Mouse (Mus musculus): Measurements from ENCODE around the gene Slc30a3. TPM values are rescaled to one million over a fixed set of nuclear protein-coding genes. Genes with fewer than 3 reads are reported as not detected.

Slc30a3 gene
- 39.8 and 48.3 TPM in 2 replicates for polyA plus RNA-seq (2014; fragmentation: Nextera tagmentation; extraction: Ambion mirVana)

- no peaks in the 10 kb centered on the region for H3K9me3 ChIP-seq (ENCODE audit: control insufficient read depth, low read length)
- H3K9ac ChIP-seq (replicated peaks; ENCODE audit: low read depth, low read length): no peak within 1 kb of the TSS
- H3K4me2 ChIP-seq (ENCODE audit: low read depth, low read length): no peak within 1 kb of the TSS
- 94% methylated on average over 18 of the region's 18 CpGs for WGBS
- no peak within 1 kb of the TSS for H3K27ac ChIP-seq (ENCODE audit: low read depth, low read length)
- H3K4me1 ChIP-seq (ENCODE audit: control insufficient read depth, insufficient read depth, low read length): no peaks in the 10 kb centered on the region
- ATAC-seq (ENCODE audit: low read depth): no peak
- no peak within 1 kb of the TSS for H3K4me3 ChIP-seq (ENCODE audit: low read depth, low read length)
- no peaks in the 10 kb centered on the region for H3K27me3 ChIP-seq (ENCODE audit: control insufficient read depth, insufficient read depth, low read length)
- H3K36me3 ChIP-seq (ENCODE audit: control insufficient read depth, insufficient read depth, low read length): no peaks in the 10 kb centered on the region
Measured at GRCm38 (mm10) chr5:31108000-31108490, at the start of gene Slc30a3. TSS of gene Slc30a3 (minus strand) at chr5:31108237.

- H3K9ac ChIP-seq (replicated peaks; ENCODE audit: low read depth, low read length): peak within 1 kb of the TSS; percentile 54
- ATAC-seq (ENCODE audit: low read depth): peak; percentile 97
- under 1% methylated on average over 19 of the region's 19 CpGs for WGBS
- peaks cover 12% of the 10 kb centered on the region for H3K4me1 ChIP-seq (ENCODE audit: control insufficient read depth, insufficient read depth, low read length)
- peaks cover 27% of the 10 kb centered on the region for H3K36me3 ChIP-seq (ENCODE audit: control insufficient read depth, insufficient read depth, low read length)
- H3K4me2 ChIP-seq (ENCODE audit: low read depth, low read length): peak within 1 kb of the TSS; percentile 67
- no peaks in the 10 kb centered on the region for H3K9me3 ChIP-seq (ENCODE audit: control insufficient read depth, low read length)
- peak within 1 kb of the TSS; percentile 51 for H3K4me3 ChIP-seq (ENCODE audit: low read depth, low read length)
- no peak within 1 kb of the TSS for H3K27ac ChIP-seq (ENCODE audit: low read depth, low read length)
- H3K27me3 ChIP-seq (ENCODE audit: control insufficient read depth, insufficient read depth, low read length): no peaks in the 10 kb centered on the region
Measured at GRCm38 (mm10) chr5:31154152-31154553, 46.1 kb upstream of the Slc30a3 start, which contains the start of gene Mpv17. TSS of gene Mpv17 (minus strand) at chr5:31154251.

- Histone ChIP-seq H3K36me3 (ENCODE audit: control insufficient read depth, insufficient read depth, low read length) (peaks cover 22% of the 10 kb centered on the region), H3K27me3 (ENCODE audit: control insufficient read depth, insufficient read depth, low read length) (no peaks in the 10 kb centered on the region), H3K9ac (replicated peaks; ENCODE audit: low read depth, low read length) (peak overlapping the region; percentile 54), H3K4me2 (ENCODE audit: low read depth, low read length) (peak overlapping the region; percentile 67), H3K4me1 (ENCODE audit: control insufficient read depth, insufficient read depth, low read length) (peaks cover 12% of the 10 kb centered on the region), H3K27ac (ENCODE audit: low read depth, low read length) (no peak overlapping the region), H3K4me3 (ENCODE audit: low read depth, low read length) (peak overlapping the region; percentile 51), H3K9me3 (ENCODE audit: control insufficient read depth, low read length) (no peaks in the 10 kb centered on the region)
- WGBS: 44% methylated on average over 6 of the region's 6 CpGs
- peak; percentile 32 for ATAC-seq (ENCODE audit: low read depth)
Measured at GRCm38 (mm10) chr5:31153516-31154151, 45.6 kb upstream of the Slc30a3 start.

GRCm38 (mm10) chr5:31151746-31152145 is 43.7 kb upstream of the Slc30a3 start:
- no peak for ATAC-seq (ENCODE audit: low read depth)
- Histone ChIP-seq H3K27me3 (ENCODE audit: control insufficient read depth, insufficient read depth, low read length) (no peaks in the 10 kb centered on the region), H3K4me1 (ENCODE audit: control insufficient read depth, insufficient read depth, low read length) (peaks cover 12% of the 10 kb centered on the region), H3K4me2 (ENCODE audit: low read depth, low read length) (no peak overlapping the region), H3K9me3 (ENCODE audit: control insufficient read depth, low read length) (no peaks in the 10 kb centered on the region), H3K9ac (replicated peaks; ENCODE audit: low read depth, low read length) (no peak overlapping the region), H3K27ac (ENCODE audit: low read depth, low read length) (no peak overlapping the region), H3K36me3 (ENCODE audit: control insufficient read depth, insufficient read depth, low read length) (0 out of 2 replicates have a peak, but pooled peaks cover 5% of the 10 kb centered on the region), H3K4me3 (ENCODE audit: low read depth, low read length) (no peak overlapping the region)
- 90% methylated on average over 3 of the region's 3 CpGs for WGBS

- no peak overlapping the region for H3K27ac ChIP-seq (ENCODE audit: low read depth, low read length)
- H3K4me1 ChIP-seq (ENCODE audit: control insufficient read depth, insufficient read depth, low read length): peaks cover 11% of the 10 kb centered on the region
- no peaks in the 10 kb centered on the region for H3K36me3 ChIP-seq (ENCODE audit: control insufficient read depth, insufficient read depth, low read length)
- no peak overlapping the region for H3K9ac ChIP-seq (replicated peaks; ENCODE audit: low read depth, low read length)
- ATAC-seq (ENCODE audit: low read depth): no peak
- no peaks in the 10 kb centered on the region for H3K9me3 ChIP-seq (ENCODE audit: control insufficient read depth, low read length)
- no peak overlapping the region for H3K4me2 ChIP-seq (ENCODE audit: low read depth, low read length)
- 93% methylated on average over 4 of the region's 4 CpGs for WGBS
- no peak overlapping the region for H3K4me3 ChIP-seq (ENCODE audit: low read depth, low read length)
- H3K27me3 ChIP-seq (ENCODE audit: control insufficient read depth, insufficient read depth, low read length): no peaks in the 10 kb centered on the region
Measured at GRCm38 (mm10) chr5:31149781-31150180, 41.7 kb upstream of the Slc30a3 start.

- Histone ChIP-seq H3K4me1 (ENCODE audit: control insufficient read depth, insufficient read depth, low read length) (0 out of 2 replicates have a peak, but pooled peaks cover 3% of the 10 kb centered on the region), H3K4me3 (ENCODE audit: low read depth, low read length) (no peak overlapping the region), H3K36me3 (ENCODE audit: control insufficient read depth, insufficient read depth, low read length) (no peaks in the 10 kb centered on the region), H3K27me3 (ENCODE audit: control insufficient read depth, insufficient read depth, low read length) (peaks cover 38% of the 10 kb centered on the region), H3K9me3 (ENCODE audit: control insufficient read depth, low read length) (no peaks in the 10 kb centered on the region), H3K27ac (ENCODE audit: low read depth, low read length) (no peak overlapping the region), H3K9ac (replicated peaks; ENCODE audit: low read depth, low read length) (no peak overlapping the region), H3K4me2 (ENCODE audit: low read depth, low read length) (no peak overlapping the region; the same call in 1 of the 2 replicates)
- ATAC-seq (ENCODE audit: low read depth): no peak
- WGBS: 13% methylated on average over 9 of the region's 9 CpGs
Measured at GRCm38 (mm10) chr5:31138968-31139425, 31.0 kb upstream of the Slc30a3 start.

- WGBS: under 1% methylated on average over 52 of the region's 52 CpGs
- ATAC-seq (ENCODE audit: low read depth): 0 out of 2 replicates have a peak, but pooled peaks have one; percentile 44
- H3K27me3 ChIP-seq (ENCODE audit: control insufficient read depth, insufficient read depth, low read length): peaks cover 41% of the 10 kb centered on the region
Measured at GRCm38 (mm10) chr5:31138241-31138967, 30.4 kb upstream of the Slc30a3 start, which contains the start of gene Ucn. TSS of gene Ucn (minus strand) at chr5:31138829.

GRCm38 (mm10) chr5:31137658-31138057 is 29.6 kb upstream of the Slc30a3 start:
- no peak for ATAC-seq (ENCODE audit: low read depth)
- Histone ChIP-seq H3K4me2 (ENCODE audit: low read depth, low read length) (peak overlapping the region; percentile 44), H3K4me1 (ENCODE audit: control insufficient read depth, insufficient read depth, low read length) (0 out of 2 replicates have a peak, but pooled peaks cover 3% of the 10 kb centered on the region), H3K36me3 (ENCODE audit: control insufficient read depth, insufficient read depth, low read length) (no peaks in the 10 kb centered on the region), H3K4me3 (ENCODE audit: low read depth, low read length) (peak overlapping the region; percentile 22), H3K9me3 (ENCODE audit: control insufficient read depth, low read length) (no peaks in the 10 kb centered on the region), H3K27me3 (ENCODE audit: control insufficient read depth, insufficient read depth, low read length) (peaks cover 41% of the 10 kb centered on the region), H3K27ac (ENCODE audit: low read depth, low read length) (no peak overlapping the region), H3K9ac (replicated peaks; ENCODE audit: low read depth, low read length) (no peak overlapping the region)
- under 1% methylated on average over 13 of the region's 13 CpGs for WGBS

More at GRCm38 (mm10) chr5:31138241-31138967, 30.4 kb upstream of the Slc30a3 start, which contains the start of gene Ucn:
- H3K27ac ChIP-seq (ENCODE audit: low read depth, low read length): no peak within 1 kb of the TSS
- H3K4me1 ChIP-seq (ENCODE audit: control insufficient read depth, insufficient read depth, low read length): 0 out of 2 replicates have a peak, but pooled peaks cover 3% of the 10 kb centered on the region
- peak within 1 kb of the TSS; percentile 22 for H3K4me3 ChIP-seq (ENCODE audit: low read depth, low read length)
- no peak within 1 kb of the TSS; the same call in 1 of the 2 replicates for H3K9ac ChIP-seq (replicated peaks; ENCODE audit: low read depth, low read length)
- H3K36me3 ChIP-seq (ENCODE audit: control insufficient read depth, insufficient read depth, low read length): no peaks in the 10 kb centered on the region
- no peaks in the 10 kb centered on the region for H3K9me3 ChIP-seq (ENCODE audit: control insufficient read depth, low read length)
- peak within 1 kb of the TSS; percentile 44 for H3K4me2 ChIP-seq (ENCODE audit: low read depth, low read length)
